Mouse (Mus musculus): ENCODE results near the gene Rai14. TPM values are rescaled to one million over a fixed set of nuclear protein-coding genes. Genes with fewer than 3 reads are reported as not detected.

Gene Rai14
- polyA plus RNA-seq, 1 experiment from 2014 or later: 10.9 TPM

- H3K27ac ChIP-seq (replicated peaks): no peak overlapping the region
- H3K27me3 ChIP-seq: no peaks in the 10 kb centered on the region
- H3K4me1 ChIP-seq (replicated peaks): no peaks in the 10 kb centered on the region
- H3K4me2 ChIP-seq: no peak overlapping the region
- no peaks in the 10 kb centered on the region for H3K9me3 ChIP-seq
- H3K4me3 ChIP-seq: no peak overlapping the region
- H3K9ac ChIP-seq: no peak overlapping the region
- no peak for ATAC-seq (ENCODE audit: low FRiP score, low read depth)
- WGBS: 94% methylated on average over 8 of the region's 8 CpGs
- H3K36me3 ChIP-seq: no peaks in the 10 kb centered on the region
Measured at GRCm38 (mm10) chr15:10621194-10621593, 93.2 kb downstream of the Rai14 start.

GRCm38 (mm10) chr15:10619678-10620077 lies 94.7 kb downstream of the Rai14 start:
- Histone ChIP-seq H3K9me3 (no peaks in the 10 kb centered on the region), H3K4me2 (no peak overlapping the region), H3K36me3 (no peaks in the 10 kb centered on the region), H3K27ac (replicated peaks) (no peak overlapping the region), H3K27me3 (no peaks in the 10 kb centered on the region), H3K9ac (no peak overlapping the region), H3K4me1 (replicated peaks) (no peaks in the 10 kb centered on the region), H3K4me3 (no peak overlapping the region)
- 95% methylated on average over 3 of the region's 3 CpGs for WGBS
- ATAC-seq (ENCODE audit: low FRiP score, low read depth): no peak

GRCm38 (mm10) chr15:10618276-10618675 lies 96.1 kb downstream of the Rai14 start:
- H3K36me3 ChIP-seq: no peaks in the 10 kb centered on the region
- H3K9ac ChIP-seq: no peak overlapping the region
- H3K27ac ChIP-seq (replicated peaks): no peak overlapping the region
- no peaks in the 10 kb centered on the region for H3K27me3 ChIP-seq
- WGBS: 97% methylated on average over 2 of the region's 2 CpGs
- no peaks in the 10 kb centered on the region for H3K9me3 ChIP-seq
- H3K4me1 ChIP-seq (replicated peaks): no peaks in the 10 kb centered on the region
- ATAC-seq (ENCODE audit: low FRiP score, low read depth): no peak
- H3K4me2 ChIP-seq: no peak overlapping the region
- no peak overlapping the region for H3K4me3 ChIP-seq

DNA sequence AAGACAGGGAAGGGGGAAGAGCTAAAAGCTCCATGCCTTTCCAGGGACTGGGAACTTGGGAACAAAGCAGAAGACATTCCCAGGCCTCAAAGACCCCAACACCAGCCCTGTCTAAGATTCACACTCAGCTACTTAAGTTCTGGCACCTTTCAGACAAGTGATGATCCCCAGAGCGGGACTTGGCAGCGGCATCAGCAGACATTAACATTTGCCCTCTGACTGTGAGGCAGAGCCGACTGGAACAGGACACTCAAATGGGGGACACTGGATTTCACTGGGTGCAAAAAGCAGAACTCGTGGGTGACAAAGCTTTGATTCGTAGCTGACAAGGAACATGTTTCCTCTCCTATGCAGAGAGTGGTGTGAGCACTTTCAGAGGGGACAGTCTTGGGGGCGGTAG lies 98.4 kb downstream of the Rai14 start:
- Histone ChIP-seq H3K27ac (replicated peaks) (no peak overlapping the region), H3K9ac (no peak overlapping the region)
- 76% methylated on average over 6 of the region's 6 CpGs for WGBS

GRCm38 (mm10) chr15:10611040-10611439 lies 103.4 kb downstream of the Rai14 start:
- ATAC-seq (ENCODE audit: low FRiP score, low read depth): no peak
- 51% methylated on average over 9 of the region's 9 CpGs for WGBS
- no peak overlapping the region for H3K4me3 ChIP-seq

More for the DNA sequence above, 98.4 kb downstream of the Rai14 start:
- Histone ChIP-seq H3K4me1 (replicated peaks) (no peaks in the 10 kb centered on the region), H3K36me3 (no peaks in the 10 kb centered on the region), H3K9me3 (no peaks in the 10 kb centered on the region), H3K4me3 (no peak overlapping the region), H3K27me3 (no peaks in the 10 kb centered on the region), H3K4me2 (no peak overlapping the region)
- ATAC-seq (ENCODE audit: low FRiP score, low read depth): no peak

DNA sequence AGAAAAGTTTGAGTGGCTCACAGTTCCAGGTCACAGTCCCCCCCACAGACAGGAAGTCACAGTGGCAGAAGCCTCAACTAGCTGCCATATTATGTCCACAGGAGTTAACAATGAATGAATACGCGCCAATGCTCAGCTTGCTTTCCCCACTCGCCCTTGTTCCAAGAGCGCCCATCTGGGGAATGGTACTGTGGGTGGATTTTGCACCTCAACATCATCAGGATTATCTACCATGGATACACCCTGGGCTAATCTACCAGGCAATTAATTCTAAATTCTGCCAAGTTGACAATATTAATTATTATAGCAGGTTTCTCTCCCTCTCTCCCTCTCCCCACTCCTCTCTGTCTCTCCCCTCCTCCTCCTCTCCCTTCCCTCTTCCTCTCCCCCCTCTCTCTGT lies 105.3 kb downstream of the Rai14 start:
- 93% methylated on average over 4 of the region's 4 CpGs for WGBS

More at GRCm38 (mm10) chr15:10611040-10611439, 103.4 kb downstream of the Rai14 start:
- Histone ChIP-seq H3K4me2 (no peak overlapping the region), H3K36me3 (no peaks in the 10 kb centered on the region), H3K4me1 (replicated peaks) (no peaks in the 10 kb centered on the region), H3K9me3 (no peaks in the 10 kb centered on the region), H3K27me3 (no peaks in the 10 kb centered on the region), H3K9ac (no peak overlapping the region), H3K27ac (replicated peaks) (no peak overlapping the region)

GRCm38 (mm10) chr15:10608508-10609098 lies 105.8 kb downstream of the Rai14 start:
- no peak for ATAC-seq (ENCODE audit: low FRiP score, low read depth)
- H3K4me3 ChIP-seq: no peak overlapping the region

More for the DNA sequence above, 105.3 kb downstream of the Rai14 start:
- Histone ChIP-seq H3K27ac (replicated peaks) (no peak overlapping the region), H3K27me3 (no peaks in the 10 kb centered on the region), H3K4me2 (no peak overlapping the region), H3K4me1 (replicated peaks) (no peaks in the 10 kb centered on the region), H3K36me3 (no peaks in the 10 kb centered on the region), H3K9ac (no peak overlapping the region), H3K9me3 (no peaks in the 10 kb centered on the region), H3K4me3 (no peak overlapping the region)
- no peak for ATAC-seq (ENCODE audit: low FRiP score, low read depth)

GRCm38 (mm10) chr15:10599413-10599812 lies 115.0 kb downstream of the Rai14 start:
- H3K27me3 ChIP-seq: no peaks in the 10 kb centered on the region
- H3K27ac ChIP-seq (replicated peaks): no peak overlapping the region
- no peaks in the 10 kb centered on the region for H3K9me3 ChIP-seq
- no peak overlapping the region for H3K4me2 ChIP-seq
- no peak overlapping the region for H3K9ac ChIP-seq
- no peaks in the 10 kb centered on the region for H3K36me3 ChIP-seq
- ATAC-seq (ENCODE audit: low FRiP score, low read depth): no peak
- H3K4me1 ChIP-seq (replicated peaks): 0 out of 2 replicates have a peak, but pooled peaks cover 5% of the 10 kb centered on the region
- H3K4me3 ChIP-seq: no peak overlapping the region
- 56% methylated on average over 7 of the region's 7 CpGs for WGBS

More at GRCm38 (mm10) chr15:10608508-10609098, 105.8 kb downstream of the Rai14 start:
- Histone ChIP-seq H3K9me3 (no peaks in the 10 kb centered on the region), H3K27ac (replicated peaks) (no peak overlapping the region), H3K4me2 (no peak overlapping the region), H3K4me1 (replicated peaks) (no peaks in the 10 kb centered on the region), H3K9ac (no peak overlapping the region), H3K27me3 (no peaks in the 10 kb centered on the region), H3K36me3 (no peaks in the 10 kb centered on the region)
- WGBS: 67% methylated on average over 6 of the region's 6 CpGs

GRCm38 (mm10) chr15:10598259-10599225 lies 115.9 kb downstream of the Rai14 start:
- Histone ChIP-seq H3K9me3 (no peaks in the 10 kb centered on the region), H3K36me3 (no peaks in the 10 kb centered on the region), H3K4me1 (replicated peaks) (0 out of 2 replicates have a peak, but pooled peaks cover 5% of the 10 kb centered on the region), H3K27me3 (no peaks in the 10 kb centered on the region), H3K9ac (no peak overlapping the region), H3K27ac (replicated peaks) (no peak overlapping the region), H3K4me3 (no peak overlapping the region), H3K4me2 (no peak overlapping the region)
- no peak for ATAC-seq (ENCODE audit: low FRiP score, low read depth)
- 42% methylated on average over 16 of the region's 16 CpGs for whole genome bisulfite sequencing

DNA sequence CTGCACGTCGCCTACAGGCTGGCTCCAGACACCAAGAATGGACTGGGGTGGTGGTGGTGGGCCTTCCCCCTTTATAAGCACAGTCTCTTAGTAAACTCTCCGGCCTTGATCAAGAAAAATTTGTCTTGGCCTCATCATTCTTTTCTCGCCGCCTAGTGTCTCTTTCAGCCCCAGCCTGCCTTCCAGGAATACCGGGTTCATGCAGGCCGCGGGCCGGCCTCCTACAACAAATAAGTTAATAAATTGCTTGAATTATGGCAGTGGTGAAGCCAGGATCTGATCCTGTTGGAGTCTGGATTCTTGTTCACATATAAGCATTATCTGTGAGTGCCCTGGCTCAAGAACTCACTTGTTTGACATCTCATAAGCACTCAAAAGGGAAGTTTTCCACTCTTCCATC lies 117.6 kb downstream of the Rai14 start:
- 0 out of 2 replicates have a peak, but pooled peaks cover 5% of the 10 kb centered on the region for H3K4me1 ChIP-seq (replicated peaks)
- no peaks in the 10 kb centered on the region for H3K27me3 ChIP-seq
- H3K9ac ChIP-seq: no peak overlapping the region
- no peak overlapping the region for H3K27ac ChIP-seq (replicated peaks)
- H3K4me2 ChIP-seq: no peak overlapping the region
- H3K36me3 ChIP-seq: no peaks in the 10 kb centered on the region
- ATAC-seq (ENCODE audit: low FRiP score, low read depth): no peak
- H3K4me3 ChIP-seq: no peak overlapping the region
- H3K9me3 ChIP-seq: no peaks in the 10 kb centered on the region
- WGBS: 93% methylated on average over 9 of the region's 9 CpGs

GRCm38 (mm10) chr15:10595408-10595807 lies 119.0 kb downstream of the Rai14 start:
- 58% methylated on average over 5 of the region's 6 CpGs for WGBS

DNA sequence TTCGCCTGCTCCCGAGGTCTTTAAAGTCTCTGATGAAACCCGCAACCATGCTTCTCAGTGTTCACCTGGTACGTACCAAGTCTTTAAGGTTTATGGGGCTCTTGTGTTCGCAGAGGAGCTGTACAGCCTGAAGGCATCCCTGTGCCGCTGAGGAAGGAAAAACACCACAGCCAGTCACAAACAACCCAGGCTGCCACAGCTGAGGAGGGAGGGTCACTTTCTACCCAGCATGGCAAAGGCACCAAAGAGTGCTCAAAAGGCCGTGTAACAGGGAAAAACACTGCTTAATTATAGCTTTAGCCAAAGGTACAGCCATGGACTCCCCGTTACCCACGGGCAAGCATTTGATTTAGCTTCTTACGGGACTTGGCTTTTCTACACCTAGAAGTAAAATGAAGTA lies 119.5 kb downstream of the Rai14 start:
- H3K9ac ChIP-seq: no peak overlapping the region
- no peak overlapping the region for H3K27ac ChIP-seq (replicated peaks)
- no peak overlapping the region for H3K4me2 ChIP-seq
- H3K4me1 ChIP-seq (replicated peaks): 0 out of 2 replicates have a peak, but pooled peaks cover 5% of the 10 kb centered on the region
- WGBS: 88% methylated on average over 10 of the region's 10 CpGs
- H3K9me3 ChIP-seq: no peaks in the 10 kb centered on the region
- no peak for ATAC-seq (ENCODE audit: low FRiP score, low read depth)
- H3K27me3 ChIP-seq: no peaks in the 10 kb centered on the region
- no peak overlapping the region for H3K4me3 ChIP-seq
- no peaks in the 10 kb centered on the region for H3K36me3 ChIP-seq

More at GRCm38 (mm10) chr15:10595408-10595807, 119.0 kb downstream of the Rai14 start:
- no peaks in the 10 kb centered on the region for H3K36me3 ChIP-seq
- no peak overlapping the region for H3K9ac ChIP-seq
- H3K9me3 ChIP-seq: no peaks in the 10 kb centered on the region
- H3K27me3 ChIP-seq: no peaks in the 10 kb centered on the region
- no peak overlapping the region for H3K27ac ChIP-seq (replicated peaks)
- no peak overlapping the region for H3K4me2 ChIP-seq
- 0 out of 2 replicates have a peak, but pooled peaks cover 5% of the 10 kb centered on the region for H3K4me1 ChIP-seq (replicated peaks)
- no peak overlapping the region for H3K4me3 ChIP-seq
- no peak for ATAC-seq (ENCODE audit: low FRiP score, low read depth)
